8 mouse cellular contexts compared by ENCODE assay signal in the genomic region with DNA sequence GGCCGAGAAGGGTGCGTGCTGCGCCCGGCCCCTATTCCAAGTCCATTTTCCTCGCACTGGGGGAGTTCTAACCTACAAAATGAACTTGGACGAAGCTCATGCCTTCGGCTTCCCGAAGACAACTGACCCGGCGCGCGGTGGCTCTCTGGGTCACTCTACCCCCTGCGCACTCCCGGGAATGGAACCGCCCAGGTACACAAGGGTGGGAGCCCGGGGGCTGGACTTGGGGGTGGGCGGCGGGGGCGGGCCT. TPM values are rescaled to one million over a fixed set of nuclear protein-coding genes. Genes with fewer than 3 reads are reported as not detected.
DNase-seq lines count a peak whose midpoint lies in the region; ATAC-seq and TF ChIP-seq lines count a peak whose summit lies in the region.

A gene (minus strand): TSS at position 214 of the 250 bp plus-strand sequence.

- peak within 1 kb of the TSS; percentile 77; the same call in 1 of the 2 replicates for H3K27ac ChIP-seq in layer of hippocampus, adult 2 months
- H3K27ac ChIP-seq in cortical plate, adult 2 months (ENCODE audit: insufficient read depth, low read length): peak within 1 kb of the TSS; percentile 78
- H3K27ac ChIP-seq in heart, embryonic 16.5 days (ENCODE audit: low read length): no peak within 1 kb of the TSS
- peak within 1 kb of the TSS; percentile 92 for H3K27ac ChIP-seq in liver, postnatal 0 days (ENCODE audit: low read depth)

- H3K4me3 ChIP-seq in layer of hippocampus, adult 2 months: peak within 1 kb of the TSS; percentile 50
- H3K4me3 ChIP-seq in cortical plate, adult 2 months (ENCODE audit: insufficient read depth, low read length): peak within 1 kb of the TSS; percentile 2
- H3K4me3 ChIP-seq in heart, embryonic 16.5 days (ENCODE audit: low read length): peak within 1 kb of the TSS; percentile 54
- peak within 1 kb of the TSS; percentile 57 for H3K4me3 ChIP-seq in liver, postnatal 0 days (ENCODE audit: low read depth, low read length)

- peak; percentile 32; the same call in 1 of the 2 replicates for ATAC-seq in heart, embryonic 16.5 days (replicated peaks; ENCODE audit: extremely low read depth, insufficient read depth, low FRiP score)
- no peak for ATAC-seq in liver, postnatal 0 days

- WGBS in heart, embryonic 16.5 days: 1% methylated on average over 19 of the region's 19 CpGs
- 4% methylated on average over 19 of the region's 19 CpGs for WGBS in liver, postnatal 0 days (ENCODE audit: insufficient replicate concordance)

- no peaks in the 10 kb centered on the region for H3K9me3 ChIP-seq in heart, embryonic 16.5 days (replicated peaks; ENCODE audit: control insufficient read depth, low read length)
- no peaks in the 10 kb centered on the region for H3K9me3 ChIP-seq in liver, postnatal 0 days (ENCODE audit: low read length)

- no peaks in the 10 kb centered on the region for H3K4me1 ChIP-seq in cortical plate, adult 2 months (ENCODE audit: control insufficient read depth, insufficient read depth, low read length)
- peaks cover 5% of the 10 kb centered on the region; the same call in 1 of the 2 replicates for H3K4me1 ChIP-seq in heart, embryonic 16.5 days (ENCODE audit: control insufficient read depth, insufficient read depth, low read length)
- peaks cover 7% of the 10 kb centered on the region for H3K4me1 ChIP-seq in liver, postnatal 0 days (ENCODE audit: insufficient read depth)

- no peaks in the 10 kb centered on the region for H3K36me3 ChIP-seq in heart, embryonic 16.5 days (ENCODE audit: control insufficient read depth, insufficient read depth)
- peaks cover 3% of the 10 kb centered on the region for H3K36me3 ChIP-seq in liver, postnatal 0 days (replicated peaks; ENCODE audit: insufficient read depth, low read length)

- peak within 1 kb of the TSS; percentile 60 for H3K4me2 ChIP-seq in heart, embryonic 16.5 days (ENCODE audit: low read depth, low read length)
- H3K4me2 ChIP-seq in liver, postnatal 0 days (ENCODE audit: low read depth, low read length): peak within 1 kb of the TSS; percentile 60

- peaks cover 14% of the 10 kb centered on the region for H3K27me3 ChIP-seq in heart, embryonic 16.5 days (ENCODE audit: control insufficient read depth, insufficient read depth, low read length)
- H3K27me3 ChIP-seq in liver, postnatal 0 days (ENCODE audit: insufficient read depth, low read length): peaks cover 13% of the 10 kb centered on the region

- no peak for DNase-seq in layer of hippocampus, adult 2 months (ENCODE audit: low spot score in 2 of 2)
- no peak for DNase-seq in layer of hippocampus, adult 9-11 months
- DNase-seq in liver, postnatal 0 days: no peak
- DNase-seq in testis, postnatal 14 days (ENCODE audit: low spot score): peak; percentile 71
- no peak for DNase-seq in cerebellum, adult 18-20 months
- no peak for DNase-seq in thymus, postnatal 25 days

- TF ChIP-seq EP300 in liver, postnatal 0 days (IDR thresholded peaks at IDR 0.05; ENCODE audit: low read depth): no peak

- no peak for TF ChIP-seq CTCF in layer of hippocampus, adult 2 months (conservative IDR thresholded peaks at IDR 0.05)
- TF ChIP-seq CTCF in cortical plate, adult 2 months (IDR thresholded peaks at IDR 0.05; ENCODE audit: extremely low read depth, insufficient read depth, low read length): no peak
- TF ChIP-seq CTCF in liver, postnatal 0 days (IDR thresholded peaks at IDR 0.05; ENCODE audit: low read depth): no peak

- TF ChIP-seq POLR2A in cortical plate, adult 2 months (IDR thresholded peaks at IDR 0.05; ENCODE audit: extremely low read depth, insufficient read depth, low read length): no peak

- H3K9ac ChIP-seq in heart, embryonic 16.5 days (ENCODE audit: low read length): peak within 1 kb of the TSS; percentile 59
- H3K9ac ChIP-seq in liver, postnatal 0 days (replicated peaks): peak within 1 kb of the TSS; percentile 70

RNA-seq across cellular contexts. Expression of the gene that starts here (rescaled TPM):
- 1 to 10 TPM; 7.5 to 8.6 TPM for total RNA-seq in layer of hippocampus, adult 2 months (2021)
- 10.2 and 11.3 TPM in 2 replicates for polyA plus RNA-seq in cortical plate, adult 2 months (2012; rRNA removed)
- polyA plus RNA-seq in heart, embryonic 16.5 days (2015; fragmentation: Nextera tagmentation; extraction: Ambion mirVana): 10.8 and 14.5 TPM in 2 replicates
- polyA plus RNA-seq in liver, postnatal 0 days (2015; fragmentation: Nextera tagmentation; extraction: Ambion mirVana): 28.2 and 33.7 TPM in 2 replicates

Comparison
In these comparisons a context has a peak if more than half of its experiments do, and no peak if none do; other contexts are left out.
1. H3K4me3 ChIP-seq: peak in every context shown above with its lines; median percentile 57 in liver, postnatal 0 days; 54 in heart, embryonic 16.5 days; 50 in layer of hippocampus, adult 2 months; 2 in cortical plate, adult 2 months.